Mouse (Mus musculus) G1E (cell line): Measurements from ENCODE around the gene Atp1a3.

ENCODE experiments used
- CTCF ChIP-seq: IDR thresholded peaks from 2 replicates; pipeline ENCODE4 v1.5.1; 2012; ENCODE audit warnings: low read depth, low read length, inconsistent platforms, mixed read lengths
- GATA1 ChIP-seq: IDR thresholded peaks from 2 replicates; pipeline ENCODE4 v1.6.1; 2012; ENCODE audit warnings: borderline replicate concordance, low read length, inconsistent platforms, mixed read lengths
- POLR2AphosphoS5 ChIP-seq: IDR thresholded peaks from 2 replicates; pipeline ENCODE4 v1.6.1; 2012; ENCODE audit warnings: low read depth, low read length, inconsistent platforms; ENCODE audit not compliant: insufficient replicate concordance
- TAL1 ChIP-seq: conservative IDR thresholded peaks from 2 replicates; pipeline ENCODE4 v1.6.1; 2012; ENCODE audit warnings: low read depth, low read length, inconsistent platforms, mixed read lengths

DNA sequence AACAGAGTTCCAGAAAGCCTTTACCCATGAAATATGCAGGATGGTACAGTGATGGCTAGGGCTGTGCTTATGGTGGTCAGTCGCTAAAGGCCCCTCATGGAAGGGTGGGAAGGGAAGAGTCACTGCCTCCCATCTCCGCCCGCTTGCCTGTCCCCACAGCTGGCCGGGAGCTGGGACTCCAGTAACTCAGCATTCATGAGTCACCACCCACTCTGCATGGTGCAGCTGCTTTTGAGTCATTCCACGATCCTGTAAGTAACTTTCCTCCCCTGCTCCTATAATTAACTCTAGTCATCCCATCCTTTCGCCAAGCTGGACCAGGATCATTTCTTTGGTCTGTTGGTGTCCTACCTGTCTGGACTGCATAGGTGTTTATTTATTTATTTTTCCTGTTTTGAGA lies 12.7 kb downstream of the Atp1a3 start:
- TF ChIP-seq CTCF (no peak), TAL1 (no peak), GATA1 (no peak), POLR2AphosphoS5 (no peak)
